Mouse (Mus musculus) megakaryocyte, adult 5-6 weeks (primary cell): ENCODE results near the gene Fjx1. TPM values are rescaled to one million over a fixed set of nuclear protein-coding genes. Genes with fewer than 3 reads are reported as not detected.

Source experiments
- ATAC-seq: 2 replicates; pipeline ENCODE4 v1.8.0; 2016; ENCODE audit warnings: mild to moderate bottlenecking, inconsistent platforms; ENCODE audit not compliant: poor library complexity, severe bottlenecking
- total RNA-seq, 2 experiments: library from RNA; stranded (forward) in 1 of 2; stranded (reverse) in 1 of 2; fragments of 153-499, 151-499 nt in 1 of 2; fragments of 221-1000, 200-1000 nt in 1 of 2; gene quantifications; 2 replicates each; pipeline versions ENCODE4 v1.2.3 to v1.2.4; 2015 to 2017

Gene Fjx1
- total RNA-seq, 2 experiments from 2014 or later: not detected

DNA sequence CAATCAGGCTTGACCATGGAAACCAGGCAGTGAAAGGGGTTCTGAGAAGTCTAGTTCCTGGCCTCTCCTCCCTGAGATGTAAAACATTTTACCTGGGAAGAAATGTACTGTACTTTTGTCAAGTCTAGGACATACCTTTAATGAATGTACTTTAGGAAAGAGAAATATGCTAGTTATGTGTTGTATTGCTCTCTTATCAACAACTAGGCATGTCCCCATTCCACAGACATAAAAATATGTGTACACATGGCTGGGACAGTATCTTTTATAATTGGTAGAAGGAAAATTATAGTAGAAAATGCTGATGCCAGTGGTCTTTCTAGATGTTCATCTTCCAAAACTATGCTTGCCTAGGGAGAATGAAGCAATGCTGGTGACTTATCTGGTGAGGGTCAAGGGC, 24.3 kb downstream of the Fjx1 start:
- ATAC-seq: no peak

DNA sequence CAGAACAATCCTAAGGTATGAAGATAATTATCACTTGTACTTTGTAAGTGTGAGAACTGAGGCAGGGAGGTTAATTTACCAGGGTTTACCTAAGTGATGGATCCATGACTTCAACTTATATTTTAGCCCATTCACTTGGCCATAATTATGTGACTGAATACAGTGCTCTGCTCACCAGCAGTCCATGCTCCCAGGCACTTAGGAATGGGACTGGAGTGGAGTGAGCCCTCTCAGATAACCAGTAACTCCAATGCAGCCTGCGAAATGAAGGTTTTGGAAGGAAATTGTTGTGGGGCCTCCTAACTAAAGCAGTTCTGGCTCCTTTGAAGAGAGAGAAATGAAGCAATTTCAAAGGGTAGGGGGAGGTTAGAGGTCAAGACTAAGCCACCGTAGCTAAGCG, 25.9 kb downstream of the Fjx1 start:
- ATAC-seq: no peak

DNA sequence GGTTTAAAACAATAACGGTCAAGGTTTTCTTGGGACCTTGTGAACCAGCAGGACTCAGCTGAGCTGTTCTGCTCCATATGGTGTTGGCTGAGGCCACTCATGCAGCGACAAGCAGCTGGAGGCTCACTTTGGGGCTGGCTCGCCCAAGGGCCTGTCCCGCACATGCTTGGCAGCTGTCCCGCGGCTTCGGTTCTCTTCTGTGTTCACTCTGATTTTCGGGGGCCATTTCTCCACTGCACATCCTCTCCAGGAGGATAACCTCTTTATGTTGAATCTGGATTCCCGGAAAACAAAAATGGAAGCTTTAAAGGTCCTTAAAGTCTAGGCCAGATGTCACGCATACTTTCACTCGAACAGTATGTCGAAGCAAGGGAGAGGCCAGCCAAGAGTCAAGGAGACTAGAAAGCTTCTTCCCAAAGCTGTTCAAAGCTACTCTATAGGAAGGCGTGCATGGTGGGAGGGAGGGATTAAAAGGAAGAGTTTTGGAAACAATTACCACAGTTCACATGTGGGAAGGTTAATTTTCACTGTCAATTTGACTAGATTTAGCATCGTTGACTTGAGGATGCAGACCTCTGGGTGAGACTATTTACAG, 36.1 kb downstream of the Fjx1 start:
- no peak for ATAC-seq

DNA sequence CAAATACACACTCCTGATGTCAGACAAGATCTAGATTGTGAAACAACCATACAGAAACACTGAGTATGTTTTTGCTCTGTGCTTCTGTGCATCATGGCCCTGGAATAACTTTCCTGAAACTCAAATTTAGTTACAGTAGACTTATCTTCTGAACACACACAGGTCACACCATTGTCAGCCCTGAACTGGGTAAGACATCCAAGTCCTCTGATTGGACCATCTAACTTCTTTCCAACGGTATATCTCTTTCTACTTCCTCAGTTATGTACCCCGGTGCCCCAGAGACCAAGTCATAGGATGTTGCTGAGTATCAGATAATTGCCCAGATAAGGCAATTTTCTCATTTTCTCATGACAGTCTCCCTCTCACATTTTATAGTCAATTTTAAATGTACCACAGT, 39.6 kb downstream of the Fjx1 start:
- no peak for ATAC-seq

DNA sequence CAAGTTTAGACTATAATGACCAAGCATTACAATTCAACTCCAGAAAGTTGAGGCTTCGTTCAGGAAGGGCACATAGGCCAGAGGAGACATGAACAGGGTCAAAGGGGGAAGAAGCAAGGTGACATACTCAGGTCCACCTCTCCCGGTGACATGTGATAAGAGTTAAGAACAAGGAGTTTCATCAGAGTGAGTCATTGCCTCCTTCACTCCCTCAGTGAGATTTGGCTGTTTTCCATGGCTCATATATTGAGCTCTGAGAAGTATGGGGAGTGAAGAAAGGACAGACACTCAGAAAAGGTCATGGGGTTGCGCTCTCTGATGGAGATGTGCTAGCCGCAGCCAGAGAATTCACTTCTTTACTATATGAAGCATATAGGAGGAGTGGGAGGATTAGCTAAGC, 41.7 kb downstream of the Fjx1 start:
- no peak for ATAC-seq

DNA sequence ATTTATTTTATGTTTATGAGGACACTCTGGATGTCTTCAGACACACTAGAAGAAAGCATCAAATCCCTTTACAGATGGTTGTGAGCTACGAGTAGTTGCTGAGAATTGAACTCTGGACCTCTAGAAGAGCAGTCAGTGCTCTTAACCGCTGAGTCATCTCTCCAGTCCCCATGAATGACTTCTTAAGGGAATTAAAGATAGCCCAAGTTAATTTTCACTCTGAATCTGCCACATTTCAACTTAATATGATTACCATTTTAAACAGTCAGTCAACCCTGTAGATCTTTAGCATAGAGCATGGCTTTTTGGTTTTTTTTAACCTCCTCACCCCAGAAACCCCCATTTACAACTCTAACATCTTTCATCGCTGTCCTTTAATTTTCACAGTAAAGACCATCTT, 42.6 kb downstream of the Fjx1 start:
- ATAC-seq: no peak

DNA sequence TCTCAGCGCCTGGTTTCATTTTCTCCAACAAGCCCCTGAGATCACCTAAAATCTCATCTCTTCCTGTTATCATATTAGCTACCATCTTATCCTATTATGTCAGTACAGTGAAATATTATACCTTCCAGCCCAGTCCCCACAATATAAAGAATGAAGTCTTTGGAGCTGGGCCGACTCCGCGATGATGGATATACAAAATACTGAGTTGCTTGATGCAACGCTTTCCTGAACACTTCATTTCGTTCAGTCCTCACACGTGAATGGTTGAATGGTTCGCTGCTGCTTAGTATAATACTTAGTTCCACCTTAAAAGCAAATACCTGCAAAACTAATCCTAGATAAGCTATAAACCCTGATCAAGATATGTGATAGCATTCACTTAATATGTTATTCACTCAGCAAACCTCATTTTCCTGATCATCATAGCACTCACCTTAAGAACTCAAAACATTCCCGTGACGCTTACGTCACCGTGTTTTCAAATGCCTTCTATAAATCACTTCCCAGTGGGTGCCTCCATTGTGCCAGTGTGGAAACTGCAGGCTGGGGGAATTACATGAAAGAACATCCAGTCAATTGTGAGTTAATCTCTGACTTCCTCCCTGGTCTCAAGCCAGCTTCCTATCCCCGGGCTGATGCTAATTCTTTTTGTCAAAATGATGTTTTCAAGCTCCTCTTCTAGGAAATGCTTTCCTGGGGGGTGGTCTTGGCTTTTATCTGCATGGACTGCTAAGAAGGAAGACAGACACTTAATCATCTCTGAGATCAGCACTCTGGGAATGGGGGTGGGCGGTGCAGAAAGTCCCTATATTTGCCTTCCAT, 44.7 kb downstream of the Fjx1 start, which contains the start of gene Trim44:
Gene Trim44, minus strand, starts transcription at position 466 of the 822 bp plus-strand sequence.
- no peak for ATAC-seq

DNA sequence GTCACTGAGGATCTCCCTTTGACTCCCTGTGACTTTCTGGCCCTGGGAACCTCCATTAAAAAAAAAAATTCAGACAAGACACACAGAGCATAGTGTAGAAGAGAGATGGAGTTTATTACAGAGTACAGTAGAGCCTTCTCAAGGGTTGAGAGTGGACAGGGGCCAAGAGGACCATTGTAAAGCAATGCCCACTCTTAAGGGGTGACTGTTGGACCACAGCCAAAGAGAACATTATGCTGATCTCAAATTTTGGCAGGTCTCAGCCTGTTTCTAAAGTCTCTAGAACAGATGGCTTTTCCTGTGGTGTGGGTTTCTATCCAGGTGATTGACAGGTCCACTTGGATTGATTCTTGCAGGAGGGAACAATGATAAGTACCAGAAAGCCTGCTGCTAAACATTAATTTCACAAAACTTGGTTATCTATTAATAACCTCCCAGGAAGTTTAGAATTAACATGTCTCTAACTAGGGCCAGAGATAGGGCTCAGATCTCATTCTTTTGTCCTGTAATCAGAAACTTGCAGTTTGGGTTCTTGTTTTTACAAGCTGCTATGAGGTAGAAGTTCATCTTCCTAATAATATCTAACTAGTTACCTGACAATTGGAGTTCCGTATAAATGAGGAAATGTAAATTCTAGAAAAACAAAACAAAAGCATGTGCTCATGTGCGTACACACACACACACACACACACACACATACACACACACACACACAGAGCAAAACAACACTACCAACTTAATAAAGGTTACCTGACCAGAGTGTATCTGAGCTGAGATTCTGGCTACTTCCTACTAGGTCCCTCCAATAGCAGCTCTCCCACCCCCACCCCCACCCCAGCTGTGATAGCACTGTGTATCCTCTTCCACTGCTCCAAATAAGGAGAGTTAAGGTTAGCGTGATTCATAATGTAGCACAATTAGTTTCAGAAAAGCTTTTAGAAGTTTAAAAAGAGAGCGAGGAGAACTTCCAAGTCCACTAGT, 45.7 kb downstream of the Fjx1 start:
- no peak for ATAC-seq

DNA sequence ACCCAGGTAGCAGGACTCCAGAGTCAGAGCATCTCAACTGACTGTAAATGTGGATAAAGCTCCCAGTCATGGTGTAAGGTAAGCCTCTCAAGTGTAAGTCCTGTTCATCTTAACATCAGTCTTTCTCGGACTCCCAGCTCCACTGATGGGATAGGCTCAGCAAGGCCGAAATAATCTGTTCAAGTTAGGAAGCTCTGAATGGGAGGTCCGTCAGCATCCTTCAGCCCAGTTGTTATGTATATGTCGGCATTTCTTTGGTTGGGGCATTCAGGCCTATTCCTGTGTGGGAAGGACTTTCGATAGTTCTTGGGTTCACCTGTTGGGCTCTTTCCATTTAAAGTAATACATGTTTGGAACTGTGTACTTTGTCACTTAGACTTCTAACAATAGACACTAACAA, 48.3 kb downstream of the Fjx1 start:
- no peak for ATAC-seq

DNA sequence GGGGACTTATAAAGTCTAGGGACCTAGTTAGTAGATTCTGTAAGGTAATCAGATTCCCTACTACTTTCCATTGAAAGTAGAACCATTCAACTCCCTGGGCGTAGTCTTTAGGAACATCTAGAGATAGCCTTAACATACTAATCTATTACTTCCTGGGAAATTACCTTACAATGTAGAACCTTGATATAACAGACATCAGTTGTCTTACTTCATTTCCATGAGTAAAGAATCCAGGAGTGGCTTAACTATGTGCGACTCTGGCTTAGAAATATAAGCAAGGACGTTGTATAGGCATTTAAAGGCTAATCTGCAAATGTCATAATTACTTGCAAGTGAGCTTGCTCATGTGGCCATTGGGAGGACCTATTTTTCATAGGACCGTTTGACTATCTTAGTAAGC, 49.0 kb downstream of the Fjx1 start:
- no peak for ATAC-seq

DNA sequence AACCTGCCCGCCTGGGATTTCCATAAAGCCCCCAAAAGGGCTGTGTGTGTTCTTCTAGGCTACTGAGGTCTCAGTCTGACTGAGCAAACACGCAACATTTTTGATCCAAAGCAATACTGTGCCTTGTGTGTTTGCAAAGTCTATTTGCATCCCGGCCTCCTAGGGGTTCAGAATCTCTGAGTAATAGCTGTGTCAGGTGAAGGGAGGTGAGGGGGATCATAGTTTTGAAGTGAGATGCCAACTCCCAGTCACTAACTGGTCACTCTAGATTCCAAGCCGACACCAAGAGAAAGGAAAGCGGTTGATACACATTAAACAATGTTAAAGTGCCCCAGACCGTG, 51.0 kb downstream of the Fjx1 start:
- no peak for ATAC-seq

DNA sequence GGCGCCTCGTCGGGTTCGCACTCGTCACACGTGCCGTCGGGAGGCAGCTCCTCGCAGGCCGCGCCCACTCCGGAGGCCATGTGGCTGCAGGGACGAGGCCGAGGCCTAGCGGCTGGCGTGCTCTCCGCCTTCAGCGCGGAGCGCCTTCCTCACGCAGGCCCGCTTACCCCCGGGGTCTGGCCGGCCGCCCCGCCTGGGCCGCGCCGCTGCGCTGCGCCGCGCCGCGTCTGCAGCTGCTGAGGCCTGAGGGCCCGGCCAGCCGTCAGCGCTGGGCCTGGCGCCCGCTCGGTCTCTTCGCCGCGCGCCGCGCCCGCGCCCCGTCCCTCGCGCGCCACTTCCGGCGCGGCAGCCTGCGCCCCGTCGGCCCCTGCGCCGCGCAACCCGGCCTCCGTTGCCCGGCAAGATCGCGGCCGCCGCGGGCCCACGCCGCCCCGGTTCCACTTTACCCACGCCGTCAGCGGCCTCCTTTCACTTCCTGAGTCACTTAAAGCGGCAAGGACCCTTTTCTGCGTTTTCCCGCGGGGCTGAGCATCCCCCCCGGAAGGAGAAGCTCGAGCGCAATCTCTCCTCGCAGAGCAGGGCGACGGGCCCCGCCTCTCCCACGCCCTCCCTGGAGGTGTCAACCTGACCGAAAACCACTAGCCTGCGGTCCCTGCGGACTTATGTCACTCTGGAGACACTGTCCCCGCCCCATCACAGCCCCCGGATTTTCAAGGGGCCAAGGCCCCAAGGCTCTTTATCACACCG, 51.5 kb downstream of the Fjx1 start:
- peak; percentile 84 for ATAC-seq

DNA sequence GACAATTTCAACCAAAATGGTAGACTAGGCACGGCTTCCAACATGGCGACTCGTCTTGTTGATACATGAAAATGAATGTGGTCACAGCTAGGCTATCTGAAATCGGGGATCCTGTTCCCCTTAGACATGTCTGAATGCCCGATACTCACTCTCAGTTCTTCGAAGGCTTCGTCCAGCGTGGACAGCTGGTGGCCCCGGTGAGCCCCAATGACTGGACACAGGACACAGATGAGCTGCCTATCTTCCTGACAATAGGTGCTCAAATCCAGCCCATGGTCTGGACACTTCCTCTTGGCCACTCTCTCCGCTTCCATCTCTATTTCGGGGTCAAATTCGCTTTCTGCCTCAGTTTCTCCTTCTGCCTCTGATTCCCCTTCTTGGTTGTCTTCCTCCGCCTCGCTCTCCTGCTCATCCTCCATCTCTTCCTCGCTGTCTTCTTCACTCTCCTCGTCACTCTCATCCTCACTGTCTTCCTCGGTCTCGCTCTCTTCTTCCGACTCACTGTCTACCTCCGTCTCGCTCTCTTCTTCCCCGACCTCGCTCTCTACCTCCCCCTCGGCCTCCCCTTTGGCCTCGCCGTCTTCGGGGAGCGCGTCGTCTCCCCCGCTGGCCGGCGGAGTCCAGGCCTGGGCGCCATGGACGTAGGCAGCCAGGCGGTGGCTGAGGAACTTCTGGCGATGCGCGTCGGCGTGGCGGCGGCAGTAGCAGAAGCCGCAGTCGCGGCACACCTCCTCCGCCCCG, 52.3 kb downstream of the Fjx1 start:
- ATAC-seq: no peak

Other genes starting within 250 kb of the Fjx1 start
- 17.7 and 18.4 TPM in 2 replicates for gene Trim44, start 44.7 kb downstream of the Fjx1 start, total RNA-seq (2015)
- 21.2 and 24.9 TPM in 2 replicates for gene Trim44, start 44.7 kb downstream of the Fjx1 start, total RNA-seq (2017)
- not detected in 2 replicates for gene Pamr1, start 97.5 kb upstream of the Fjx1 start, total RNA-seq (2015)
- not detected in 2 replicates for gene Pamr1, start 97.5 kb upstream of the Fjx1 start, total RNA-seq (2017)
- gene Slc1a2, start 206.2 kb upstream of the Fjx1 start, total RNA-seq (2015): not detected in 2 replicates
- gene Slc1a2, start 206.2 kb upstream of the Fjx1 start, total RNA-seq (2017): 0.04 TPM in 1 of 2 replicates, not detected in the other